Mouse (Mus musculus) cerebellum, postnatal 25 days (tissue): Measurements from ENCODE around the gene Hspa1b.
A peak's percentile ranks its signal among the peaks of the same experiment; 100 is the strongest.
"Not testable (repeated sequence)": the region's sequence is repeated elsewhere in the genome, so short reads cannot be mapped to it uniquely, and the experiment has no call there.

Source experiments
- DNase-seq, 2 experiments: peaks; one replicate each; pipeline ENCODE4 v3.0.0; 2021; ENCODE audit warnings: mixed read lengths in 2 of 2

The Hspa1b gene

GRCm38 (mm10) chr17:34959130-34959778 lies at the start of gene Hspa1b:
Gene Hspa1b, minus strand, starts transcription at chr17:34959238.
- DNase-seq = peak; percentile 84 to 91

DNA sequence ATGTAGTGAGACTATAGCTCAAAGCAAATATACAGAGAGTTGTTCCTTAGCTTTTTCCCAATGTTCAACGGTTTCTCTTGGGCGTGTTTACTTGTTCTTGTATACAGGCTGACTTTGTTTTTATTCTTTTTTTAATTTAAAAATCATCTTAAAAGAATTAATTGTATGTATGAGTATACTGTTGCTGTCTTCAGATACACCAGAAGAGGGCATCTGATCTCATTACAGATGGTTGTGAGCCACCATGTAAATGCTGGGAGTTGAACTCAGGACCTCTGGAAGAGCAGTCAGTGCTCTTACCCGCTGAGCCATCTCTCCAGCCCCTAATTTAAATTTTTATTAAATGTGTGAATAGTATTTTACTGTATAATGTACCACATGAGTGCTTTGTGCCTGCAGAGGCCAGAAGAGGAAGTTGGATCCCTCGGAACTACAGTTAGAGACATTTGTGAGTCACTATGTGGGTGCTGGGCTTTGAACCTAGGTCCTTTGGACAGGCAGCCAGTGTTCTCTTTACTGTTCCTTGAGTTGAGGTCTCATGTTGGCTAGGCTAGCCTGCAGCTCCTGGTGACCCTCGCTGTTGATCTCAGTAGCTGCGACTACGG lies 48.5 kb upstream of the Hspa1b start:
- peak in 1 of 2 experiments; percentile 4 for DNase-seq

GRCm38 (mm10) chr17:35005902-35006301 lies 46.9 kb upstream of the Hspa1b start:
- DNase-seq = not testable (repeated sequence)

GRCm38 (mm10) chr17:35005158-35005557 lies 46.1 kb upstream of the Hspa1b start:
- DNase-seq = peak in 1 of 2 experiments; percentile 18

GRCm38 (mm10) chr17:35004075-35004717 lies 45.2 kb upstream of the Hspa1b start:
- DNase-seq = peak in 1 of 2 experiments; percentile 8

DNA sequence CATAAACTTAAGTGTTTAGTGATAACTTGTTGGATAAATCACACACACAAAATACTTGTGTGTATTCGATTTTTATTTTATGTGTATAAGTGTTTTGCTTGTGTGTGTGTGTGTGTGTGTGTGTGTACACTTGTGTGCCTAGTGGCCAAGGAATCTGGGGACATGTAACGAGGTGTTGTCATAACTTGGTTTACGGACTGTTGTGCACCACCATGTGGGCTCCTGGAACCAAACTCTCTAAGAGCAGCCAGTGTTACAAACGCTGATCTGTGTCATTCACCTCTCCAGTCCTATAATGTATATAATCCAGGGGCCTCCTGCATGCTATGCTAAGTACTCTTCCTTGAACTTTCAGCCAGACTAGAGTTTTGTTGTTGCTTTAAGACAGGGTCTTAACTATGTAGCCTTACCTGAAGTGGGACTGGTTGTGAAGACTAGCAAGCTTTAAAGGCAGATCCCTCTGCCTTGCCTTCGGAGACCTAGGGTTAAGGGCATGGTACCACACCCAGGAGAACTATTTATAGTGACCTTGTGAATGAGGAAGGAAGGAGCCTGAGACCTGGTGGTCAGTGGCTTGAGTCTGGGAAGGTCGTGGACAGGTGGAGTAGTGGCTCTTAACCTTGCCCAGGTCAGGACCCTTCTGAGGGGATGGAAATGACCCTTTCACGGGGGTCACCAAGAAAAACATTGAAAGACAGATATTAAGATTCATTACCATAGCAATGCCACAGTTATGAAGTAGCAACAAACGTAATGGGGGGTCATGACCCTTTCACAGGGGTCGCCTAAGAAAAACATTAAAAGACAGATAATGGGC lies 44.2 kb upstream of the Hspa1b start:
- DNase-seq = peak in 1 of 2 experiments; percentile 13

DNA sequence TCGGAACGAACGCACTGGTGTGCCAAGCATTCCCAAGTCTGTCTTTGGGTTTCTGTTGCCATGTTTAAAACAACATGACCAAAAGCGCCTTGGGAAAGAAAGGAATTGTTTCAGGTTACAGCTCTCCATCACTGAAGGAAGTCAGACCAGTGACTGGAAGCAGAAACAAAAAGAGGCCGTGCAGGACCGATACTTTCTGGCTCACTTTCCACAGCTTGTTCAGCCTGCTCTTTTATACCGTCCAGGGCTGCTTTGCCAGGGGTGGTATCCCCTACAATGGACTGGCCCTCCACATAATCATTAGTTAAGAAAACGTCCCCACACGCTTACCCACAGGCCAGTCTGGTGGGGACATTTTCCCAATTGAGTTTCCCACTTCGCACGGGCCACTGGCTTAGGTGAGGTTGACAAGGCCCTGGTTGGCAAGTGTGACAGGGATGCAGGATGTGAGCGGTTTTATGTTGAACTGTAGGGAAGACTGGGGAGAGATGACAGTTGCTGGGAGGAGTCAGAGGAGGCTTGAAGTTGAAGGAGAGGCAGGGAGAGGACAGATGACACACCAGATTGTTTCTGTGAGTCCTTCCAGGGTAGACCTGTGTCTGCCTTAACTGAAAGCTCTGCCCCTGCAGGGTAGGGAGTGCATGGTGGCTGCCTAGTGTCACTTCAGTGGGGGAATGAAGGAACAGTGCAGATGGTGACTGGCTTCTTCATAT lies 43.3 kb upstream of the Hspa1b start:
- DNase-seq = peak in 1 of 2 experiments; percentile 38

DNA sequence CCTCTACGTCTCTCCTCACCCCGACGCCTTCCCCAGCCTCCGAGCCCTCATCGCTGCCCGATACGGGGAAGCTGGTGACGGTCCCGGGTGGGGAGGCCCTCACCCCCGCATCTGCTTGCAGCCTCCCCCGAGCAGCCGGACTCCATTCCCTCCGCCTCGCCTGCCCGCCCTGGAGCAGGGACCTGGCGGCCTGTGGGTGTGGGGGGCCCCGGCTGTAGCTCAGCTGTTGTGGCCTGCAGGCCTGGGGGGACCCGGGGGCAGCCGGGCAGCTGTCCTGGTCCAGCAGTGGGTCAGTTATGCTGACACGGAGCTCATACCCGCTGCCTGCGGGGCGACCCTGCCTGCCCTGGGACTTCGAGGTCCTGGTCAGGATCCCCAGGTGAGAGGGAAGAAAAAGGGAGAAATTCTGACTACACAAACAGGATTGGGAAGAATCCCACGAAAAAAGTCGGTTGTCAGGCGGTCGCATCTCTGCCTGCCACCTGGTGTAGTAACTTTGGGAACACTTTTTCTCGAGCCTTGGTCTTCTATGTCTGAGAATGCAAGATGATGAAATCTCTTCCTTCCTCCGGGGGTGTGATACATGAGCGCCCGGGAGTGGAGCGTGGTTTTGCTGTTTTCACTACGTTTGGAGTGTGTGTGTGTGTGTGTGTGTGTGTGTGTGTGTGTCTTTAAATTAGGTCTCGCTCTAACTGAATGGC lies 42.6 kb upstream of the Hspa1b start:
- peak in 1 of 2 experiments; percentile 49 for DNase-seq

DNA sequence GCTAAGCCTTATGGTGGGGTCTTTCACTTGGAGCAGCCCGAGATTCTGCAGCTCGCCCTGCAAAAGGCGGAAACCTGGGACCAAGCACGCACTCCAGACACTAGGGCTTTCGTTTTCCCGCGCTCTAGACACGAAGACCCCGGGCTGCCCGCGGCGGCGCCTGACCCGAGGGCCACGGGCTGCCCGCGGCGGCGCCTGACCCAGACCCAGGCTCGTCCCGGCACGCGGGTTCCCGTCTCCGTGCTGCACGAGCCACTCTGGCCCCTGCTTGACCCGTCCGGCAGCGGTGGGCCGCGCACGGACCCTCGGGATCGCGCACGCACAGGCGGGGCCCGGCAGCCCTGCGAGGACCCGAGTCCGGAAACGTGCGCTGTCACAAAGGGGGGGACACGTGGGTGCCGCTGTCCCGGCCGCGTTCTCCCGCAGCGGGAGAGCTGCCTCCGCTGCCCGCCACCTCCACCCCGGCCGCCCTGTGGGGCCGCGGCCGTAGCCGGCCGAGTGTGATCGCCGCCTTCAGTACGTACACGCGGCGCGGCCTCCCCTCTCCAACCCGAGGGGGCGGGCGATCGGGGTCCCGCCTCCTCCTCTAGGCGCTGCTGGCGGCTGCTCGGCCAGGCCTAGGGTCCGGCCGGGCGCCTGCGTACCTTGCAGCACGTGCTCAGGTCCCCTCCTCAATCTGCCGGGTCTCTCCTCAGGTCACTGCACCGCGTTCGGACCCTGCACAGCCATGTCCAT lies 41.8 kb upstream of the Hspa1b start, which contains the start of gene Vars:
TSS of gene Vars (plus strand) at position 271 of the 735 bp plus-strand sequence.
- DNase-seq = peak; percentile 90

GRCm38 (mm10) chr17:34999871-35000716 lies 41.1 kb upstream of the Hspa1b start:
- DNase-seq = not testable (repeated sequence)

- DNase-seq = no peak
These were observed 39.7 kb upstream of the Hspa1b start for GRCm38 (mm10) chr17:34998526-34999430.

GRCm38 (mm10) chr17:34997142-34997483 lies 38.1 kb upstream of the Hspa1b start:
- DNase-seq = no peak

DNA sequence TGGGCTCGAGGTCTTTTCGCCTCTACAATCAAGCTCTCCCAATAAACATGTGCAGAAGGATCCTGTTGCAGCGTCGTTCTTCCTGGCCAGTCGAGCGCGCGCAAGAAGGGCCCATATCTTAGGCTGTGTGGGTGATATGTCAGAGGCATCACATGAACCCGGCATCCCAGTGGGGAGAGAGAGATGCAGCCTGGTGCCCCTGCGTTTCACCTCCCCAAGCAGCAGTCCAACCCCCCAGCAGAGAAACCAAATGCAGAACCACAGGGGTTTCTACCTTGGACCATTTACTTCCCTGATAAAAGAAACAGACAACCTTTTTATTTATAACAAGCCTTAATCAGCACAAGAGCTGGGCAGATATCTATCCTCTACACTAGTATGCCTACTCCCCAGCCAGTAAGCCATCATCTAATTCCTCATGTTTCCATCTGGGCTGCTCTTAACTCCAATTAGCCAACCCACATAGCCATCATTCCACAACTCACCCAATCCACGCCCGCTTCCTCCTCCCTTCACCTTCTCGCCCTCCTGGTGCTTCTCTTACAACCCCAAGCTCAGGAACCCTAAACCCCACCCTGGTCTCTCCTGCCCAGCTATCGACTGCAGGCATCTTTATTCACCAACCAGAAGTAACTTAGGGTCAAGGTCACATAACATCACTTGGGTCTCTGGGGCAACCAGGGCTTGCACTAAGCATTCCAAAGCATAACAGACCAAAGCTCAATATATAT lies 37.5 kb upstream of the Hspa1b start:
- no peak for DNase-seq

GRCm38 (mm10) chr17:34995927-34996326 lies 36.9 kb upstream of the Hspa1b start:
- not testable (repeated sequence) for DNase-seq

- DNase-seq = not testable (repeated sequence)
These were observed 36.2 kb upstream of the Hspa1b start for GRCm38 (mm10) chr17:34995192-34995591.

DNA sequence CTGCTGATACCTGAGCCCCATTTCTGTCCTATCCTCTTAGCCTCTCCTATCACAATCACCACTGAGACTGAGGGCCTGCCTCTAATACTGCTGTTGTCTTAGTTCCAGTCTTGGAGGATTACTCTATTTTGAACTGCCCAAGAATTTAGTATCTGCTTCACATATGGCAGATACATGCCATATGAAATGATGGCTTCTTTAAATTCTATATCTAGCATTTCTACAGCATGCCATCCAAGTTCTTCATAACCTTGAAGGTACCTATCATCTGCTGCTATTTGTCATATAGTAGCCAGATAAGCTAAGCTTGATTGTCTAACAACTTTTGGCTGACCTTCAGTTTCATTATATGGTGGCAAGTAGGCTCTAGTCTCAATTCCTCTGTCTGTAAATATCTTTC lies 35.7 kb upstream of the Hspa1b start:
- DNase-seq = no peak

DNA sequence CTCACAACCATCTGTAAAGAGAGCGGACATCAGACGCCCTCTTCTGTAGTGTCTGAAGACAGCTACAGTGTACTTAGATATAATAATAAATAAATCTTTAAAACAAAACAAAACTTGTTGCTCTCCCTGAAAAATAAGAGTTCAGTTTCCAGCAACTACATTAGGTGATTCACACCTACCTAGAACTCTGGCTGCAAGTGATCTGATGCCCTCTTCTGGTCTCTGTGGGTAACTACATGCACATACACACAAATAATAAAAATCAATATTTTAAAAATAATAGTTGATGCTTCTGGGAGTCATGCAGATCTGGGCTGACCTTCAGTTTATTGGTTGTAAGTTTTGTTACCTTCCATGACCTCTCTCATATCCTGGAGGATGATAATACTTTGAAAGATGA lies 25.2 kb upstream of the Hspa1b start:
- peak in 1 of 2 experiments; percentile 53 for DNase-seq

- DNase-seq = no peak
These were observed 23.3 kb upstream of the Hspa1b start for GRCm38 (mm10) chr17:34982328-34982727.
